Mouse (Mus musculus) thymus, adult 2 months (tissue): ENCODE measurements around the gene Uba7.

Source experiments
- CTCF ChIP-seq: fragments of 200-500 bp; IDR thresholded peaks from 2 replicates; pipeline ENCODE4 v1.5.1; 2012; ENCODE audit warnings: mild to moderate bottlenecking, control low read depth, low read length, moderate library complexity, borderline replicate concordance; ENCODE audit not compliant: control insufficient read depth, poor library complexity, insufficient read depth; ENCODE audit errors: extremely low read depth
- POLR2A ChIP-seq: fragments of 200-500 bp; IDR thresholded peaks from 2 replicates; pipeline ENCODE4 v1.6.1; 2012; ENCODE audit warnings: mild to moderate bottlenecking, low read length, control low read depth, moderate library complexity; ENCODE audit not compliant: control insufficient read depth, poor library complexity, insufficient read depth; ENCODE audit errors: extremely low read depth

GRCm38 (mm10) chr9:107983421-107983890 is 8.2 kb downstream of the Uba7 start:
- TF ChIP-seq CTCF (no peak), POLR2A (no peak)
